ENCODE assay signal across 1 mouse cellular context in the genomic region with DNA sequence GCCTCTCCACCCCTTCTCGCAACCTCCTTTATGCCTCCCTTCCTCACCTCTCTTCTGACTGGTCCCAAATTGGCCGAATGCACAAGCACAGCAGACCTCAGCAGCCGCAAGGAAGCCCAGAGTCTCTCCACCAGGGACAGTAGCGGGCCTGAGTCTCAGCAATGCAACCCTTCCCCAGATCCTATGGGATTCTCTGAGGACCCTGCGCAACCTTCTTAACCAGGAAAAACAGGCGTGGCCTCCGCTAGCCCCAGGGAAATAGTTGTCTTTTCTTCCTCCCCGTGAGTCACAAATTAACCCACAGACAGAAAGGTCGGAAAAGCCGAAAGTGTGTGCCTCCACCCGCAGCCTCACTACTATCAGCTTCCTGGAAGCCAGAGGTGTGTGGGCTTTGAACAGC.
TF ChIP-seq lines count a peak whose summit lies in the region.

No protein-coding gene starts in this region.

TF ChIP-seq in ES-E14, 5 proteins besides CTCF, POLR2A, EP300 and RAD21:
- TF ChIP-seq CHD2 (IDR thresholded peaks at IDR 0.05; ENCODE audit: low read depth, low read length) (no peak), ZC3H11A (IDR thresholded peaks at IDR 0.05; ENCODE audit: borderline replicate concordance, low read depth, low read length) (no peak), HCFC1 (IDR thresholded peaks at IDR 0.05; ENCODE audit: borderline replicate concordance, insufficient read depth, low read length) (no peak), ZNF384 (IDR thresholded peaks at IDR 0.05; ENCODE audit: low read depth, low read length) (no peak), MAFK (IDR thresholded peaks at IDR 0.05; ENCODE audit: insufficient read depth, low read depth, low read length) (no peak)
